Mouse (Mus musculus): ENCODE data around the gene 7530416G11Rik.

The 7530416G11Rik gene

DNA sequence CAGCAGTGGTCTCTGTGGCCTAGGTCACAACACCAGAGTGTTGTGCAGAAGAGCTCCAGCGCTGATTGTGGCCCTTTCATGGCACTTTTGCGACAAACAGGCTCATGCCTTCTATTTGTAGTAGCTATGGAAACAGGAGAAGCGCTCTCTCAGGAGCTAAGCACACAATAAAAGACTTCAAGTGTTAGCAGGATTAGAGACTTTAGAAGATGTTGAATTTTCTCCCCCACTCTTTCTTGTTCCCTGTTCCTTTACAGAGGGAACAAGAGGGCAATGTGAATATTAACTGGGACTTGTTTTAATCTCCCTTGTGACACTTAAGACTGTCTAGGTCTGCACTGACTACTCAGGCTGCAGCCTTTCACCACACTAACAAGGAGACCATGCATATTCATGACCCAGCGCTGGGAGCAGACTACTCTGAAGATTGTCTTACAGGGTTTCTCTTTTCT is 44.4 kb downstream of the 7530416G11Rik start:
- ChIA-PET CTCF (no interaction called here), POLR2A (interaction anchor here in 1 of 4 experiments (0.5 to 1.4 kb wide), 2 partner anchors 123 to 134 kb away, joined by 3 read pairs; partner anchors contain the start of gene Atxn10)

DNA sequence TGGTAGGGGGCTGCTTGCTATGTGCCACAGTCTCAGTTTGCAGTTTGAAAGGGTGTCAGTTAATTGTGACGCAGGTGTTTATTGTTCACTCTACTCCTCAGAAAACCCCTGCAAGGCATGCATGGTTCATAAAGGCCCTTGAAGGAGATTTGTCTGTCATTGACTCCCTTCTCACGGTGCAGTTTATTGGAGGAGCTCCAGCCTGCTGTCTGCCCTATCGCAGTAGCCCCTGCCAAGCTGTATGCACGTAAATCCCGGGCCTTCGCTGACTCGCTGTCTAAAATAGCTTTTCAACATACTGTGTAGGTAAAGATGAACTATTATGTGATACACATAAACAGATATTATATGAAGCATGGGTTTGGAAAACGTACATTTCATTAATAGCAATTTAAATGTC is 45.2 kb downstream of the 7530416G11Rik start:
- POLR2A ChIA-PET, result interaction anchor here in 2 of 4 experiments (1.0 to 1.5 kb wide), 3 partner anchors 15 to 123 kb away, joined by 3 read pairs; partner anchors contain the start of gene Atxn10 (in 1 of the 2)
- CTCF ChIA-PET, result interaction anchor here in 1 of 4 experiments (0.5 kb wide), 1 partner anchor 142 kb away, joined by 4 read pairs; no protein-coding TSS in a partner anchor

GRCm38 (mm10) chr15:85456891-85457290 is 46.1 kb downstream of the 7530416G11Rik start:
- ChIA-PET POLR2A (interaction anchor here in 1 of 4 experiments (0.8 to 1.5 kb wide), 5 partner anchors 9 to 67 kb away, joined by 3 read pairs; no protein-coding TSS in a partner anchor), CTCF (interaction anchor here in 2 of 4 experiments (0.6 to 1.2 kb wide), 2 partner anchors 23 to 144 kb away, joined by 3 to 5 read pairs; no protein-coding TSS in a partner anchor)

DNA sequence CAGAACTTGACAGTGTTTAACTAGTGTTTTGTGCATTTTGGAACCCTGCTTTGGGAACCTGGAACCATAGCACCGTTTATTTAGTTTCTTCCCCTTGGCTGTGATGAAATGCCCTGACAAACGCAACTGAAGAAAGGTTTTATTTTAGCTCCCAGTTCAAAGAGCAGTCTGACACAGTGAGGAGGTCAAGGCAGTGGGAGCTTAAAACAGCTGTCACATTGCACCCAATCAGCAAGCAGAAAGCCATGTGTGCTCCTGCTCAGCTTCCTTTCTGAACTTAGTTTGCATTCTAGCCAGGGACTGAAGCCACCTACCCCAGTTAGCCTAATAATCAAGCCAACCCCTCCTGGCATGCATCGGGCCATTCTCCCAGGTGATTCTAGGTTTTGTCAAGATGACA is 56.4 kb downstream of the 7530416G11Rik start:
- ChIA-PET CTCF (no interaction called here), POLR2A (interaction anchor here in 1 of 4 experiments (1.5 kb wide), 1 partner anchor 9 kb away, joined by 5 read pairs; no protein-coding TSS in a partner anchor)
